Mouse (Mus musculus) central nervous system, embryonic 18 days (tissue): ENCODE data around the gene Fam204a. TPM values are rescaled to one million over a fixed set of nuclear protein-coding genes. Genes with fewer than 3 reads are reported as not detected.

Experiments used
- polyA plus RNA-seq: library from polyadenylated mRNA; depleted of rRNA; stranded (reverse); fragments of >200 nt; gene quantifications from 2 replicates; pipeline ENCODE4 v1.2.3, GENCODE M21; 2012; rRNA removed

Fam204a gene
- 25.0 and 28.5 TPM in 2 replicates for polyA plus RNA-seq

DNA sequence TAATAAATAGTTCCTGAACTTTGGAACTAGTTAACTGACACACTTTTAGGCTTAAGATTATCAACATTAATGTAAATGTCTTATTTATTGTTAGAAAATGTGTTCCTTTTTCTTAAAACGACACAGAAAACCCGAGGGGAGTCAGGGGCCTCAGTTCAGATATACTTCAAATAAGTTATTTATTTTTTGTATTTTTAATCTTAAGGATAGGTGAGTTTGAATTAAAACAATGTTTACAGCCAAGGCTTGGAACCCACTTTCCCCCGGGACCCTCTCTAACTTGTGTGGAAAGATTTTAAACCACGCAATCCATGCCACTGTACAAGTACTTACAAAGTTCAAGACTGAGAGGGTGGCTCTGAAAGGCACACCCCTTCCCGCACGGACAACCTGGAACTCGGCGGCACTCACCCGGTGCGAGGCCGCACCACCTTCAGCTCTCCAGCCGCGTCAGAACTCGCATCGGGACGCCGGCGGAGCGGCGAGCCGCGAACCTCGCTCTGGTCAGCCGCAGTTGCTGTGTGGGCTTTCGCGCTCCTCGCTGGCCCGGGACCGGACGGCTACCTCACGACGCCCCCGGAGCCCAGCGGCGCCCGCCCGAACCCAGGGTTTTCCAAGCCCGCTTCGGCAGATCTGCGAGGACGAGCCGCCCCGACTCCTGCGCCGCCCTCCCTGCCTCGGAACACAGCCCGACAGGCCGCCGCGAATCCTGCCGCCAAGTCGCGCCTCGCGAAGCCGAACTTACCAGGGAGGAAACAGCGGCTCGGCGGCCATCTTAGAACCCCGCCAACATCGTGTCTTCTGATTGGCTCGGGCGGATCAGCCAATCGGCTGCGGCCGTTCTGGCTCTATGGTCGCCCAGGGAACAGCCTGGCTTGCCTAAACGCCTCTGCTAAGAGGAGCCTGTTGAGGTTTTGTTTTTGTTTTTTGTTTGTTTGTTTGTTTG, at the start of gene Fam204a:
Fam204a (minus strand) TSS at position 803 of the 946 bp plus-strand sequence.

Other genes starting within 250 kb of the Fam204a start
- gene Prlhr, start 241.6 kb upstream of the Fam204a start, polyA plus RNA-seq: 1.5 and 1.9 TPM in 2 replicates